Mouse (Mus musculus): ENCODE measurements around the gene Sept9.

Gene Sept9

GRCm38 (mm10) chr11:117370262-117370850 lies 170.9 kb downstream of the Sept9 start:
- no peak for DNase-seq (ENCODE audit: low read depth, low spot score)

DNA sequence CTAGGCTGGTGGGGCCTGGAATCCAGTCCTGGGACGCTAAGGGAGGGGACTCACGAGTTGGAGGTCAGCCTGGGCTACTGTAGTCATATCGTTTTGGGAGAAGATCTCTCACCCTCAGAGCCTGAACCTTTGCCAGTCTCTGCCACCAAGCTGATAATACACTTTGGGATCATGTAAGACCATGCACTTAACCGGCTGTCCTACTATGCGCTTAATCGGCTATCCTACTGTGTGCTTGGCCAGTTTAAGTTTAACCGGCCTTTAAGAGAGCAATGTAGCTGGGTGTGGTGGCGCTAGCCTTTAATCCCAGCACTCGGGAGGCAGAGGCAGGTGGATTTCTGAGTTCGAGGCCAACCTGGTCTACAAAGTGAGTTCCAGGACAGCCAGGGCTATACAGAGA lies 173.1 kb downstream of the Sept9 start:
- DNase-seq (ENCODE audit: low read depth, low spot score) = no peak

GRCm38 (mm10) chr11:117373195-117373594 lies 173.7 kb downstream of the Sept9 start:
- no peak for DNase-seq (ENCODE audit: low read depth, low spot score)

DNA sequence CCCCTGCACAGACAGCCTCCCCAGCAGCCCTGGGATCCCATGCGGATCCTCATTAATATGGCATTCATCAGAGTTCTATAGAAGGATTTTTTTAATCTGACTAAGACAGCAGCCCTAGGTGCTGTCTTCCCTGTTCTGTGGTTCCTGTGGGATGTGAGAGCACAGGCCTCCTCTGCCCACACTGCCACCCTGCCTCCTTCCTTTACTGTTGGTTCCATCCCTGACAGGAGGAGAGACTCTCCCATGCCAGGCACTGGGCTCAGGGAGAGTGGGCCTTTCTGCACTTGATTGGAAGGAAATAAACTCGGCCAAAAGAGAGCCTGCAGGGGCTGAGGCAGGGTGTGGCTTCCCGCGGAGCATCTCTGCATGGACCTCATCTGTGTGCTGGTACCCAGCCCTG lies 174.4 kb downstream of the Sept9 start:
- DNase-seq (ENCODE audit: low read depth, low spot score) = no peak

DNA sequence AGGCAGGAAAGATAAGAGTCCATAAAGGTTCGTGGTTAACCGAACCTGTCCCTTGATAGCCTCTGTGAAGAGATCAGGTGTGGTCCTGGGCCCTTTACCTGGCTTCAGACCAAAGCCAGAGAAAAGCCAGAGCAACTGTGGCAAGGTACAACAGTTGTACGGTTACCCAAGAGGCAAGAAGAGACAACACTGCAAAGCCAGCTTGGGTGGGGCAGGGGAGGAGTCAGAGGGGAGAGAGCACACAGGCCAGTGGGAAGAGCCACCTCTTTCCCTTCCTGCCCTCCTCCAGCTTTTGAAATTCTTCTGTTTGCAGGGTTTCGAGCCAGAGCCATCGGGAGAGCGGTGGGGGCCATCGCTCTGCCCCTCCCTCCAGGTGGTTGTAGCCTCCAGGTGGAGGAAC lies 174.8 kb downstream of the Sept9 start:
- DNase-seq (ENCODE audit: low read depth, low spot score) = no peak

GRCm38 (mm10) chr11:117379774-117380173 lies 180.3 kb downstream of the Sept9 start:
- no peak for DNase-seq (ENCODE audit: low read depth, low spot score)

GRCm38 (mm10) chr11:117384235-117384634 lies 184.8 kb downstream of the Sept9 start:
- no peak for DNase-seq (ENCODE audit: low read depth, low spot score)

GRCm38 (mm10) chr11:117384897-117385296 lies 185.4 kb downstream of the Sept9 start:
- DNase-seq (ENCODE audit: low read depth, low spot score) = peak; percentile 91

DNA sequence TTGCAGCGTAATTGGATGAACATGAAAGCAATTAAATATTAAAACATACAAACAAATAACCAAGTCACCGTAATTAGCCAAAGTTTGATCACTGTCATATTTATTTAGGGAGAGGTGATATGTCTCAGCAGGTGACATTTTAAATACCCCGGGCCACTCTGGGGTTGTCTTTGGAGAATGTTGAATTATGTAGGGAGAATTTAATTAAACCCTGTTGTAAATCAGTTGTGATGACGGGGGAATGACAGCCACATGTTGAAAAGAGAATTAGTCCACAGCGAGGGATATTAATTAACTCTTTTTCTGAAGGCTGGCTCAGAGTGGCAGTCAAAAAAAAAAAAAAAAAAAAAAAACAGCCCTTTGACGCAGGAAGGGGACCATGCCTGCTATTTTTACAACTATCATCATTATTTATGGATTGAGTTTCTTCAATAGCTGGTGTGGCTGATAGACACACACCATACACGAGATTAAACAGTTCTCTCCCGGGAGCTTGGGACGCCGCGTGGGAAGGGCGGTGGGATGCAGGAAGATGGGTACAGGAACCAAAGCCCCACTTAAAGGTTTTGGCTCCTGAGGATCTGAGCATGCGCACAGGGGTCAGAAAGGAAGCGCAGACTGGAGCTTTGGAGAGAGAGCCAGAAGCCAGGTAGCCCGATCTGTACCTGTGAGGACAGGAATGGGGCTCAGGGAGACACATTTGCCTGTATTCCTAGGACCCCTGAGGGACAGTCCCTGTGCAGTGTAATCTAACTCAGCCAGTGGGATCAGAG lies 186.1 kb downstream of the Sept9 start:
- no peak for DNase-seq (ENCODE audit: low read depth, low spot score)

DNA sequence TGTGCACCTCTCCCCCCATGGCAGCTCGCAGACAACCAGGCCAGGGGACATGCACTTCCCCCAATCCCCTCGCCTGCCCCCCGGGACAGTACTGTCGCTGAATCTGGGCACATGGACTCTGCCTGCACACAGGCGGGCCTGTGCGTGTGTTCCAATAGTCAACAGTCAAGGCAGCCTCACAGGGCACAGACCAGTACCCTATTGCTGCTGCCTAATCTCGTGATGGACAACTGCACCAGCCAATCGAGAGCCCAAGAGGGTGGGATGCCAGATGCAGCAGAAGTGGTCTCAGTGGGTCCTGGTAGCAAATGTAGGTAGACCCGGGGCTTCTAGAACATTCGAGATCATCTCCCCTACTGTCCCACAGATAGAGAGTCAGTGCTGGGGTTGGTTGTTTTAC lies 187.8 kb downstream of the Sept9 start:
- peak; percentile 65 for DNase-seq (ENCODE audit: low read depth, low spot score)

DNA sequence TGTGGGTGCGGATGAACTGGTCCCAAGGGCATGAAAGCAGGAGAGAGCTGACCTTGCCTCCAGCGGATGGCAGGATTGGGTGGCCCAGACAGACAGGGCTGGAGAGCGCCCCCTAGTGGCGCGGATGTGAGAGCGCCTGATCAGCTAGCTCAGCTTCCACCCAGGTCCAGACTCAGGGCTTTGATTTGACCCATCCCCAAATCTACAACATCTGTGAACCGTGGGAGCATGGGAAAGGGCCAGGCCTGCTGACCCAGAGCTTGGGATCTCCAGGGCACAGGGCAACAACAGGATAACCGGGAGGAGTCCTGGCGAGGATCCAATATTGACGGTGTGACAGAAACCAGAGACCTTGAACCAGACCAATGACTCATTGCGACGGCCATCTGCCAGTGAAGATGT lies 190.5 kb downstream of the Sept9 start:
- DNase-seq (ENCODE audit: low read depth, low spot score) = no peak

DNA sequence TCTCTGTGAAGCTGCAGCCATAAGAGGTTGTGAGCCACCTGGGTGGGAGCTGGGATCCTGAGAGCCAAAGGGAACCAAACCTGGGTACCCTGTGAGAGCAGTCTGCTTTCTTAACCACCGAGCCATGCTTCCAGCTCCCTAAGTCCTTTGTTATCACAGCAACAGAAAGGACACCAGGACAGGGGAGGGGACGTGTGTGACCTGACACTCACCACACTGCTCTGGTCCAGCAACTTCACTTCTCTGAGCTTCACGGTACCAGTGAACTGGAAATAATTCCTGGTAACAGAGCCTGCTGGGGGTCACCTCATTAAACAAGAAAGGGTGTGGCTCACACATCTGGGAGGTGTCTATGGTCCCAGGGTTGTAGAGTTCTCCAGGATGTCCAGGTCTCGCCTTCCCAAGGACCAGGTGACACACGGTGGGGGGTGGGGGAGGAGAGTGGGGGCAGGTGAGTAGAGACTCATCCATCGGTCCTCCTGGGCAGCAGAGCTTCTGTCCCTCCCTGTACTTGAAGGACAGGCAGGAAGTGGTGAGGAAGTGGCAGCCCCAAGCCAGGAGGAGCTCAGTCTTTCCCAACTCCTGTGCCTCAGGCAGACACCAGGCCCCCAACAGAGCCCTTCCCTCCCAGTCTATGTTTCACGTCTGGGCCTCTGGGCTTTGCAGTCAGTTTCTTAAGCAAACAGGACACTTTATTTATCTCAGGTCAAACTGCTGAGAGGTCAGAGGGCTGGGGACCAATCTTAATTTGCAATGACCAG lies 191.5 kb downstream of the Sept9 start:
- no peak for DNase-seq (ENCODE audit: low read depth, low spot score)

DNA sequence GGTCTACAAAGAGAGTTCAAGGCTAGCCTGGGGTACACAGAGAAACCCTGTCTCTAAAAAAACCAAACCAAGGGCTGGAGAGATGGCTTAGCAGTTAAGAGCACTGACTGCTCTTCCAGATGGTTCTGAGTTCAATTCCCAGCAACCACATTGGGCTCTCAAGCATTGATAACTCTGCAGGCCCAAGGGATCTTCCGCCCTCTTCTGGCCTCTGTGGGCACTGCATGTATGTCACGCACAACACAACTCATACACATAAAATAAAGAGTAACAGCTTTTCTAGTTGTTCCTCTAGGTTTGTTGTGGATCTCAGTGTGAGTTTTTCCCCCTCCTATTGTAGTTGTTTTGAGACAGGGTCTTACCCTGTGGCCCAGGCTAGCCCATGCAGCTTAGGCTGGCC lies 192.8 kb downstream of the Sept9 start:
- no peak for DNase-seq (ENCODE audit: low read depth, low spot score)

DNA sequence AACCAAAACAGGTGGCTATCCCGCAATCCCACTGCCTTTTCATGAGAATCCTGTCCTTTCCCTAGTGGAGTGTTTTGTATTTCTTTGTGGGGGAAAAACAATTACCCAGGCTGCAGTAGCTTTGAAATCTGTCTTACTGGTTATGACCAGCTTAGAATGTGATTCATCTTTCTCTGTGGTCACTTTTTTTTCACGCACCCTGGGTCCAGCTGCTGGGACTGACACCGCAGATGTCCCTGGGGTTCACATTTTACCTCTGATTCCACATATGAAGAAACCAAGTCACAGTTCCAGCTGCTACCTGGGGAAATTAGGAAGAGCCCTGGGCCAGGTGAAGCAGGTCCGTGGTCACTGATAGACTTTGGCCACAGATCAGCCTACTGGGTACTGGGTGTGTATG lies 194.3 kb downstream of the Sept9 start:
- DNase-seq (ENCODE audit: low read depth, low spot score) = no peak

GRCm38 (mm10) chr11:117394230-117395137 lies 195.0 kb downstream of the Sept9 start:
- no peak for DNase-seq (ENCODE audit: low read depth, low spot score)

- no peak for DNase-seq (ENCODE audit: low read depth, low spot score)
Observed at GRCm38 (mm10) chr11:117395228-117395627, 195.8 kb downstream of the Sept9 start.

DNA sequence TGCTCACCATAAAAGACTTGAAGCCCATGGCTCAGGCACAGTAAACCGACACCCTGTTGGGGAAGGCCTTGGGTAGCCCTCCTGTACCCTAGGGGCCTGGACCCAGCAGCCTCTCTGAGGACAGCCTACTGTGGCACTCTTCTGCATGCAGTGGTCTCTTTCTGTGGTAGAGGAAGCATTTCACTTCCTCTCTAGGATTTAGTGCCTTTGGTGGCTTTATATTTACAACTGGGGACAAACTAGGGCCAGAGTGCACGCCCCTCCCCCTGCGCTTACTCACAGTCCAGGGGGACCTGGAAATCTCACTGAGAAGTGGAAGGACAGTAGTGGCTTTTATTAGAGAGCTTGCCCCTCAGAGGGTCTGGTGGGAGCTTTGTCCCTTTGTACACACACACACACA lies 197.5 kb downstream of the Sept9 start:
- DNase-seq (ENCODE audit: low read depth, low spot score) = no peak

DNA sequence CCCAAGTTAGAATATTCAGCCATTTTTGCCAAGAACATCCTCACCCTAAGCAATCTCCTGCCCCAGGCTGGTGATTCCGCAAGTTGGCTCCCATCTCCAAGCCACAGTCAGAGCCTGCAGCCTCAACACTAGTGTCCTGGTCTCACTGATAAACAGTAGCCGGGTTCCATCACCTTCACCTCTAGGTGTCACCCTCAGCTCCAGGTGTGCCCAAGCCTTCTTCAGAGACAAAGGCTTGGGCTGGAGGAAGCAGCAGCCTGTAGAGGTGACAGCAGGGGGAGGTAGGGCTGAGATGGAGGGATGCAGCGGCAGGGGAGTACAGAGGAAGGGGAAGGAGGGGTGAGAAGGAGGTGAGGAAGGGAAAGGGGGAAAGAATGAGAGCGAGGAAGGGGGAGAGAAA lies 198.3 kb downstream of the Sept9 start:
- no peak for DNase-seq (ENCODE audit: low read depth, low spot score)

- no peak for DNase-seq (ENCODE audit: low read depth, low spot score)
Observed at GRCm38 (mm10) chr11:117398191-117398590, 198.7 kb downstream of the Sept9 start.

DNA sequence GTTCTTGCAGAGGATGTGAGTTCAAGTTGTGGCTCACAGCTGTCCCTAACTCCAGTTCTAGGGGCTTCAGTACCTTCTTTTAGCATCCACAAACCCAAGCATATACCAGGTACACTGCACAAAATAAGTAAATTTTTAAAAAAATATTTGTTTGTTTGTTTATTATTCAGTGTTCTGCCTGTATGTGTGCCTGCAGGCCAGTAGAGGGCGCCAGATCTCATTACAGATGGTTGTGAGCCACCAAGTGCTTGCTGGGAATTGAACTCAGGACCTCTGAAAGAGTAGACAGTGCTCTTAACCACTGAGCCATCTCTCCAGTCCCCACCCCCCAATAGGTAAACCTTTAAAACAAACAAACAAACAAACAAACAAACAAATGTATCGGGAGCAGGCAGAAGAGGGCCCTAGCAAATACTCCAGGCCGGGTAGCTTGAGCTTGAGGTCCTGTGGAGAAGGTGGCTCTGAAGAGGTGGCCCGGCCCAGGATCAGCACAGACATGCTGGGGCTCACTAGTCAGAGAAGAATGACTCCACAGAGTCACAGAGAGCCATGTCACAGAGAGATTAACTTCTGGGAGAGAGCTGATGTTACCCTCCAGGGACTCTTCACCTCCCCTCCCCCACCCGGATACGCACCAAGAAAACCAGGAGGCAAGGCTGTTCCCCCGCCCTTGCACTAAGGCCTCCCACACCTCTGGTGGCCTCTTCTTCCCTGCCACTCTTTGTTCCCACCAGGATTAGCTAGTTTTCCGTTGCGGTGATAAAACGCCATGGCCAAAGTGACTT lies 202.3 kb downstream of the Sept9 start:
- DNase-seq (ENCODE audit: low read depth, low spot score) = no peak

DNA sequence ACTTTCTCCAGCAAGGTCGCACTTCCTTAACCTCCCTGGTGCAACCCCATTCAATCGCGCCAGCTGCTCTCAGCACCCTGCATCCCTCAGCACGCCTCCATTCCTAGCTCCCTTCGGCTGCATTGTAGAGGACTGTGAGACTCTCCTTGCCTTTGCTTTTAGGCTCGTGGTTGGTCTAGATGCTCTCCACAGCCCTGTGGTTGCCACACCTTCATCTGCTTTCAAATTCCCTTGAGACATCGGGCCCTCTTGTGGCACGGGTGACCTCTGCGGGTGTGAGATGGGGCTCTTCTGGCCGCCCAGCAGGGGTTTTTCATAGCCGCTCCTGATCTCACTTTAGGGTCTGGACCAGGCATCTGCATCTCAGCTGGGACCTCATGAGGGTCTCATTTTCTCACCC lies 203.1 kb downstream of the Sept9 start:
- DNase-seq (ENCODE audit: low read depth, low spot score) = no peak

All from WW6 (cell line).